In the genomic region with DNA sequence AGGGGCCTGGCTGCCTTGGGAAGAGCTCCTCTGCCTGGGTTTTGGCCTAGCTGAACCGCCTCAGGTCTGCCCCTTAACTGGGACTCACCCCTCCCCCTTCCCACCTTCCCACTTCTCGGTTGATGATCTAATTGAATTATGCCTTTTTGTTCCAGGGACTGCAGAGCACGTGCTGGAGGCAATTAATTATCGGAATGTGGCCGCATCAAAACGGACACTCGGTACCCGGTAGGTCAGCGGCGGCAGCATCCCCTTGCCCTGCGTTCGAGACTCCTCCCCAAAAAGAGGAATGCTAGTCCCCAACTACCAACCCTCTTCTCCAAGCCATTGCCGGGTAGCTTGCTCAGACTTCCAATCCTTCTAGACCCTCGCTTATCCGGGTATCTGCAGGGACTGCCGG, we compare ENCODE assay signal across 15 mouse cellular contexts. TPM values are rescaled to one million over a fixed set of nuclear protein-coding genes. Genes with fewer than 3 reads are reported as not detected.
A peak's percentile ranks its signal among the peaks of the same experiment; 100 is the strongest.
DNase-seq lines count a peak whose midpoint lies in the region; ATAC-seq lines count a peak whose summit lies in the region.
"Had no signal": no experiment of that assay in that cellular context is flagged by ENCODE, and none has a peak within 500 bp of the region (broad histone marks: within the 10 kb centered on the region; RNA-seq: fewer than 3 reads in every experiment).

No protein-coding gene starts in this region.

- DNase-seq in forebrain, embryonic 11.5 days (ENCODE audit: low spot score) = peak; percentile 51
- peak; percentile 41 for DNase-seq in hindbrain, embryonic 11.5 days (ENCODE audit: low spot score)
- DNase-seq in midbrain, embryonic 11.5 days (ENCODE audit: low spot score, missing footprints) = no peak
- DNase-seq in retina, embryonic 14.5 days (ENCODE audit: low spot score) = peak; percentile 33
- DNase-seq in gastrocnemius, adult 8-10 months (ENCODE audit: low spot score in 2 of 2) = no peak
- no peak for DNase-seq in right cerebral cortex, postnatal 25 days
- DNase-seq: adrenal gland, adult 2 months; heart, postnatal 14 days; kidney, adult 9 months; lung, postnatal 14 days; thymus, postnatal 14 days had no signal

- H3K4me3 ChIP-seq in forebrain, embryonic 11.5 days (ENCODE audit: low read depth, low read length) = peak overlapping the region; percentile 13
- H3K4me3 ChIP-seq in forebrain, embryonic 16.5 days (replicated peaks; ENCODE audit: low read length) = no peak overlapping the region
- H3K4me3 ChIP-seq in hindbrain, embryonic 11.5 days (ENCODE audit: low read depth, low read length) = no peak overlapping the region
- H3K4me3 ChIP-seq in midbrain, embryonic 11.5 days (ENCODE audit: low read depth, low read length) = peak overlapping the region; percentile 14
- no peak overlapping the region for H3K4me3 ChIP-seq in intestine, embryonic 15.5 days (replicated peaks)
- H3K4me3 ChIP-seq: limb, embryonic 15.5 days had no signal

- peak overlapping the region; percentile 27; the same call in 1 of the 2 replicates for H3K4me2 ChIP-seq in forebrain, embryonic 11.5 days (ENCODE audit: low read depth, low read length, severe bottlenecking)
- H3K4me2 ChIP-seq in forebrain, embryonic 16.5 days (ENCODE audit: low read length) = no peak overlapping the region; the same call in 1 of the 2 replicates
- 0 out of 2 replicates have a peak overlapping the region, but pooled peaks have one; percentile 2 for H3K4me2 ChIP-seq in hindbrain, embryonic 11.5 days (replicated peaks; ENCODE audit: low read depth, low read length)
- peak overlapping the region; percentile 27; the same call in 1 of the 2 replicates for H3K4me2 ChIP-seq in midbrain, embryonic 11.5 days
- no peak overlapping the region for H3K4me2 ChIP-seq in intestine, embryonic 15.5 days (replicated peaks)
- H3K4me2 ChIP-seq: limb, embryonic 15.5 days had no signal

- H3K27ac ChIP-seq in forebrain, embryonic 11.5 days (ENCODE audit: low read depth, low read length) = peak overlapping the region; percentile 15; the same call in 1 of the 2 replicates
- no peak overlapping the region for H3K27ac ChIP-seq in forebrain, embryonic 16.5 days (ENCODE audit: low read length)
- no peak overlapping the region for H3K27ac ChIP-seq in hindbrain, embryonic 11.5 days (ENCODE audit: low read depth, low read length)
- H3K27ac ChIP-seq in midbrain, embryonic 11.5 days (ENCODE audit: low read depth, low read length) = no peak overlapping the region; the same call in 1 of the 2 replicates
- no peak overlapping the region for H3K27ac ChIP-seq in intestine, embryonic 15.5 days
- H3K27ac ChIP-seq: limb, embryonic 15.5 days had no signal

- H3K4me1 ChIP-seq in forebrain, embryonic 11.5 days (replicated peaks; ENCODE audit: control insufficient read depth, insufficient read depth, low read length) = no peaks in the 10 kb centered on the region
- no peaks in the 10 kb centered on the region for H3K4me1 ChIP-seq in forebrain, embryonic 16.5 days (replicated peaks; ENCODE audit: control insufficient read depth, insufficient read depth, low read length)
- H3K4me1 ChIP-seq in hindbrain, embryonic 11.5 days (replicated peaks; ENCODE audit: control insufficient read depth, insufficient read depth, low read length) = no peaks in the 10 kb centered on the region
- no peaks in the 10 kb centered on the region for H3K4me1 ChIP-seq in midbrain, embryonic 11.5 days (ENCODE audit: control insufficient read depth, insufficient read depth, low read length)
- H3K4me1 ChIP-seq in intestine, embryonic 15.5 days (replicated peaks) = peaks cover 10% of the 10 kb centered on the region; the same call in 1 of the 2 replicates

- 13% methylated on average over 16 of the region's 16 CpGs for WGBS in forebrain, embryonic 11.5 days
- 16% methylated on average over 16 of the region's 16 CpGs for WGBS in forebrain, embryonic 16.5 days
- 18% methylated on average over 16 of the region's 16 CpGs for WGBS in hindbrain, embryonic 11.5 days
- 15% methylated on average over 16 of the region's 16 CpGs for WGBS in midbrain, embryonic 11.5 days
- WGBS in intestine, embryonic 15.5 days = 10% methylated on average over 16 of the region's 16 CpGs

- ATAC-seq in forebrain, embryonic 11.5 days (replicated peaks; ENCODE audit: low FRiP score) = no peak
- ATAC-seq in forebrain, embryonic 16.5 days = no peak
- no peak for ATAC-seq in hindbrain, embryonic 11.5 days (ENCODE audit: low FRiP score)
- no peak for ATAC-seq in midbrain, embryonic 11.5 days (ENCODE audit: low FRiP score)
- no peak for ATAC-seq in intestine, embryonic 15.5 days

- H3K9ac ChIP-seq in forebrain, embryonic 11.5 days (ENCODE audit: low read length) = peak overlapping the region; percentile 37; the same call in 1 of the 2 replicates
- H3K9ac ChIP-seq in forebrain, embryonic 16.5 days (replicated peaks; ENCODE audit: low read depth, low read length) = no peak overlapping the region
- H3K9ac ChIP-seq in hindbrain, embryonic 11.5 days (ENCODE audit: low read depth, low read length) = no peak overlapping the region
- H3K9ac ChIP-seq in midbrain, embryonic 11.5 days (ENCODE audit: low read length) = peak overlapping the region; percentile 42
- H3K9ac ChIP-seq in intestine, embryonic 15.5 days = no peak overlapping the region
- H3K9ac ChIP-seq: limb, embryonic 15.5 days had no signal

- H3K27me3 ChIP-seq in forebrain, embryonic 11.5 days (ENCODE audit: control insufficient read depth, insufficient read depth, low read length) = peaks cover 2% of the 10 kb centered on the region; the same call in 1 of the 2 replicates
- H3K27me3 ChIP-seq in forebrain, embryonic 16.5 days (replicated peaks; ENCODE audit: control insufficient read depth, insufficient read depth, low read length) = peaks cover 11% of the 10 kb centered on the region
- peaks cover 19% of the 10 kb centered on the region for H3K27me3 ChIP-seq in hindbrain, embryonic 11.5 days (ENCODE audit: control insufficient read depth, insufficient read depth, low read length)
- peaks cover 14% of the 10 kb centered on the region; the same call in 1 of the 2 replicates for H3K27me3 ChIP-seq in midbrain, embryonic 11.5 days (ENCODE audit: control insufficient read depth, insufficient read depth, low read length)
- H3K27me3 ChIP-seq in intestine, embryonic 15.5 days (replicated peaks) = peaks cover 56% of the 10 kb centered on the region

- H3K9me3 ChIP-seq in forebrain, embryonic 11.5 days (ENCODE audit: control insufficient read depth, low read length) = no peaks in the 10 kb centered on the region
- no peaks in the 10 kb centered on the region for H3K9me3 ChIP-seq in forebrain, embryonic 16.5 days (ENCODE audit: control insufficient read depth, low read length)
- H3K9me3 ChIP-seq in hindbrain, embryonic 11.5 days (ENCODE audit: control insufficient read depth, low read length) = no peaks in the 10 kb centered on the region
- H3K9me3 ChIP-seq in midbrain, embryonic 11.5 days (ENCODE audit: control insufficient read depth, low read length) = no peaks in the 10 kb centered on the region
- H3K9me3 ChIP-seq in intestine, embryonic 15.5 days = no peaks in the 10 kb centered on the region
- H3K9me3 ChIP-seq: limb, embryonic 15.5 days had no signal

- H3K36me3 ChIP-seq in forebrain, embryonic 11.5 days (ENCODE audit: control insufficient read depth, insufficient read depth, low read length) = no peaks in the 10 kb centered on the region
- H3K36me3 ChIP-seq in forebrain, embryonic 16.5 days (ENCODE audit: control insufficient read depth, insufficient read depth) = no peaks in the 10 kb centered on the region
- H3K36me3 ChIP-seq in hindbrain, embryonic 11.5 days (ENCODE audit: control insufficient read depth, insufficient read depth, low read length) = no peaks in the 10 kb centered on the region
- no peaks in the 10 kb centered on the region for H3K36me3 ChIP-seq in midbrain, embryonic 11.5 days (ENCODE audit: control insufficient read depth, insufficient read depth, low read length)
- no peaks in the 10 kb centered on the region for H3K36me3 ChIP-seq in intestine, embryonic 15.5 days
- H3K36me3 ChIP-seq: limb, embryonic 15.5 days had no signal

RNA-seq across cellular contexts. Expression of gene Zic3, which starts 5.6 kb away (rescaled TPM):
- polyA plus RNA-seq in forebrain, embryonic 11.5 days (2014; fragmentation: Nextera tagmentation; extraction: Ambion mirVana) = 32.4 and 36.1 TPM in 2 replicates
- polyA plus RNA-seq in forebrain, embryonic 16.5 days (2015; fragmentation: Nextera tagmentation; extraction: Ambion mirVana) = 10.9 and 13.8 TPM in 2 replicates
- 27.2 and 28.5 TPM in 2 replicates for polyA plus RNA-seq in hindbrain, embryonic 11.5 days (2014; fragmentation: Nextera tagmentation; extraction: Ambion mirVana)
- 28.7 and 29.8 TPM in 2 replicates for polyA plus RNA-seq in midbrain, embryonic 11.5 days (2014; fragmentation: Nextera tagmentation; extraction: Ambion mirVana)
- not detected in 2 replicates for polyA plus RNA-seq in intestine, embryonic 15.5 days (2015; fragmentation: Nextera tagmentation; extraction: Ambion mirVana)
- total RNA-seq in gastrocnemius, adult 8-10 months (2022) = not detected
- total RNA-seq: adrenal gland, adult 2 months; granulocyte monocyte progenitor cell, adult 5-6 weeks; heart, postnatal 14 days had no signal
- polyA plus RNA-seq: adrenal gland, adult 2 months had no signal

Comparison
In these comparisons a context has a peak if more than half of its experiments do, and no peak if none do; other contexts are left out.
1. H3K4me2 ChIP-seq: peak in forebrain, embryonic 11.5 days (single experiment), hindbrain, embryonic 11.5 days (single experiment) and midbrain, embryonic 11.5 days (single experiment); none in forebrain, embryonic 16.5 days (single experiment) and intestine, embryonic 15.5 days (single experiment).
2. H3K4me3 ChIP-seq: peak in forebrain, embryonic 11.5 days (single experiment) and midbrain, embryonic 11.5 days (single experiment); none in forebrain, embryonic 16.5 days (single experiment), hindbrain, embryonic 11.5 days (single experiment) and intestine, embryonic 15.5 days (single experiment).
3. H3K9ac ChIP-seq: peak in forebrain, embryonic 11.5 days (single experiment) and midbrain, embryonic 11.5 days (single experiment); none in forebrain, embryonic 16.5 days (single experiment), hindbrain, embryonic 11.5 days (single experiment) and intestine, embryonic 15.5 days (single experiment).
4. DNase-seq: peak in forebrain, embryonic 11.5 days (single experiment), hindbrain, embryonic 11.5 days (single experiment) and retina, embryonic 14.5 days (single experiment); none in midbrain, embryonic 11.5 days (single experiment), gastrocnemius, adult 8-10 months (0 of 2) and right cerebral cortex, postnatal 25 days (single experiment).
5. RNA of gene Zic3, which starts 5.6 kb away (polyA plus RNA-seq): 32.4 to 36.1 TPM in forebrain, embryonic 11.5 days, 28.7 to 29.8 TPM in midbrain, embryonic 11.5 days, 27.2 to 28.5 TPM in hindbrain, embryonic 11.5 days and 10.9 to 13.8 TPM in forebrain, embryonic 16.5 days; not detected in intestine, embryonic 15.5 days; every median in the first group is over 10 times any median in the second.